Mouse (Mus musculus) cortical plate, adult 2 months (tissue): ENCODE results near the gene AW549877.

Experiments used
- CTCF ChIP-seq: fragments of 200-500 bp; IDR thresholded peaks from 2 replicates; pipeline ENCODE4 v1.5.1; 2011; ENCODE audit warnings: mild to moderate bottlenecking, control low read depth, low read length; ENCODE audit not compliant: insufficient read depth; ENCODE audit errors: extremely low read depth
- POLR2A ChIP-seq: fragments of 200-500 bp; IDR thresholded peaks from 2 replicates; pipeline ENCODE4 v1.6.1; 2011; ENCODE audit warnings: mild to moderate bottlenecking, low read length, control low read depth; ENCODE audit not compliant: insufficient read depth; ENCODE audit errors: extremely low read depth

DNA sequence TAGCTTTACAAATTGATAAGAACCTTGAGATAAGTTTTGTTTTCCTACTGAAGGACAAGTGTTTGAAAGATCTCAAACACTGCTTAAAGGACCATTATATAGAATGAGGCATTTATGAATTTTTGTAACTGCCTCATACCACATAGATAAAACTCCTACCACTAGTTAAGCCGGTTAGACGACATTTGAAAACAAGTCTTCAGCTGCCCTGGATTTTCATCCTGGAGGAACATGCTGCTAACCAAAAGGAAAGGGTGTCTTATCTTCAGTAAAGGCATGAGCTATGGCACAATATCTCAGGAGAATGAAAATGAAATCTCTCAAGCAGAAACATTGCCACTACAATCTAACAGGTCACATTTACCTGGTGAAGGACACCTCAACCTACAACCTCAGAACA, 28.2 kb upstream of the AW549877 start:
- TF ChIP-seq CTCF (no peak), POLR2A (no peak)
